Mouse (Mus musculus): ENCODE data around the gene Slc18b1.

DNA sequence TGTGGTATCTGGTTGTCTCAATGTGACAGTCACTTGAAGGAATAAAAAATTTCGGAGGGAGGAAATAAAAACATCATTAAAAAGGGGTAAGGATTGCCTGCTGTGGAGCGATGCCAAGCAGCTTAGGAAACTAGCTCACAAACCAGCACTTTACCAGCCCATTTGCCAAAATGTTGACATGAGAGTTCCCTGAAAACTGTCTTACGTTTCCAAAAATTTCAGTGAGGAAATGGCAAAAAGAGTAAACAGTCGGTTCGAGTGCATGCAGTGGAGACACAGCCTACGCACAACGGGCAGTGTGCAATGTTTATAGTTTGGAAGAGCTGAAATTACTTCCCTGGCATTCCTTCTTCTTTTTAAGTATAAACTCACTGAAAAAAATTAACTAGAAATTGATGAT is 42.6 kb upstream of the Slc18b1 start:
- TF ChIP-seq GATA1 (IDR thresholded peaks at IDR 0.05; ENCODE audit: borderline replicate concordance, low read length) (no peak), FLI1 (IDR thresholded peaks at IDR 0.05; ENCODE audit: low read length) (no peak)

Measured in megakaryocyte, embryonic 14.5 days (primary cell).